Mouse (Mus musculus) heart, postnatal 25 days (tissue): ENCODE data around the gene Gm14190. TPM values are rescaled to one million over a fixed set of nuclear protein-coding genes. Genes with fewer than 3 reads are reported as not detected.
"Not testable (repeated sequence)": the region's sequence is repeated elsewhere in the genome, so short reads cannot be mapped to it uniquely, and the experiment has no call there.

Experiments used
- DNase-seq: peaks from one replicate; pipeline ENCODE4 v3.0.0; 2022; ENCODE audit warnings: low spot score
- intact Hi-C: fragments of 180-260 bp; cut with DNase I; formaldehyde crosslinking; loops from one replicate; pipeline ENCODE4 v1.15.1; 2025
- total RNA-seq, 2 experiments: library from RNA; stranded (reverse); gene quantifications; 2 replicates each; pipeline ENCODE4 v1.2.3; 2021

The Gm14190 gene
- total RNA-seq: not detected

DNA sequence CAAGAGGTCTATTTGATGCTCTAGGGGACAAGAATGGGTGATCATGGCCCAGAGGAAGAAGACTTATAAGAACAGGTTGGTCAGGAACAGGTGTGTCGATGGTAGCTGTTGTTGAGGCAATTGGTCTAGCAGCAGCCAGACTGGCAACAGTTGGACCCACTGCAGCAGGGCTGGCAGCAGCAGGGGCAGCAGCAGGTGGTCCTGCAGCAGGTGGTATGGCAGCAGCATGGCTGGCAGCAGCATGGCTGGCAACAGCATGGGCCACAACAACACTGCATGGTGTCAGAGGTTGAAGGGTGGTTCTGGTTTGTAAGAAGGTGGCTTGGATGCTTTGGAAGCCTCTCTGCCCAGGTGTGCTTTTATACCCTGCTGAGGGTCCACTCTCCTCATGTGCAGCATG, at the start of gene Gm14190:
Gene Gm14190 (minus strand): TSS at position 278 of the 400 bp plus-strand sequence.
- no peak for DNase-seq
- intact Hi-C loops: no loop called here

DNA sequence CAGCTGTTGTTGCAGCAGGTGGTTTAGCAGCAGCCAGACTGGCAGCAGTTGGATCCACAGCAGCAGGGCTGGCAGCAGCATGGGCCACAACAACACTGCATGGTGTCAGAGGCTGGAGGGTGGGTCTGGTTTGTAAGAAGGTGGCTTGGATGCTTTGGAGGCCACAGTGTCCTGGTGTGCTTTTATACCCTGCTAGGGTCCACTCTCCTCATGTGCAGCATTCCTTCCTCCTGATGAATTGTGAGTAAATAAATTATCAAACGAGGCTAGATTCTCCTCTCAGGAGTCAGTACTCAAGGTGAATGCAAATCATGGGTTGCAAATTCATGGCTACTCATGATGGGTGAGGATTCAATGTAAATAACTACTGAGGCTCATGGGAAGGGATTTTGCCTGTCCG, 43.6 kb upstream of the Gm14190 start, which contains the start of gene Gm14180:
Gene Gm14180 (minus strand): TSS at position 101 of the 400 bp plus-strand sequence.
- intact Hi-C loops: no loop called here
- no peak for DNase-seq

DNA sequence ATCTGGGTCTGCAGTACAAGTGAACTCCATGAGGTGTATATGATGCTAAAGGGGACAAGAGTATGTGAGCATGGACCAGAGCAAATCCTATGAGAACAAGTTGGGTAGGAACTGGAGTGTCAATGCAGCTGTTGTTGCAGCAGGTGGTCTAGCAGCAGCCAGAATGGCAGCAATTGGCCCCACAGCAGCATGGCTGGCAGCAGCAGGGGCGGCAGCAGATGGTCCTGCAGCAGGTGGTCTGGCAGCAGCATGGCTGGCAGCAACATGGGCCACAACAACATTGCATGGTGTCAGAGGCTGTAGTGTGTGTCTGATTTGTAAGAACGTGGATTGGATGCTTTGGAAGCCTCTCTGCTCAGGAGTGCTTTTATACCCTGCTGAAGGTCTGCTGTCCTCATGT, 33.5 kb upstream of the Gm14190 start:
- intact Hi-C loops: loop anchor here (1.0 kb wide), 1 partner anchor 38 kb away; no protein-coding TSS in a partner anchor
- no peak for DNase-seq

DNA sequence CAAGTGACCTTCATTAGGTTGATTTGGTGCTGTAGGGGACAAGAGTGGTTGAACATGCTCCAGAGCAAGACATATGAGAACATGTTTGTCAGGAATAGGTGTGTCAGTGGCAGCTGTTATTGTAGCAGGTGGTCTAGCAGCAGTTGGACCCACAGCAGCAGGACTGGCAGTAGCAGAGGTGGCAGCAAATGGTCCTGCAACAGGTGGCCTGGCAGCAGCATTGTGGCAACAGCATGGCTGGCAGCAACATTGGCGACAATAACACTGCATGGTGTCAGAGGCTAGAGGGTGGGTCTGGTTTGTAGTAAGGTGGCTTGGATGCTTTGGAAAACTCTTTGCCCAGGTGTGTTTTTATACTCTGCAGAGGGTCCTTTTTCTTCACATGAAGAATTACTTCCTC, 28.2 kb upstream of the Gm14190 start:
- intact Hi-C loops: no loop called here
- no peak for DNase-seq

DNA sequence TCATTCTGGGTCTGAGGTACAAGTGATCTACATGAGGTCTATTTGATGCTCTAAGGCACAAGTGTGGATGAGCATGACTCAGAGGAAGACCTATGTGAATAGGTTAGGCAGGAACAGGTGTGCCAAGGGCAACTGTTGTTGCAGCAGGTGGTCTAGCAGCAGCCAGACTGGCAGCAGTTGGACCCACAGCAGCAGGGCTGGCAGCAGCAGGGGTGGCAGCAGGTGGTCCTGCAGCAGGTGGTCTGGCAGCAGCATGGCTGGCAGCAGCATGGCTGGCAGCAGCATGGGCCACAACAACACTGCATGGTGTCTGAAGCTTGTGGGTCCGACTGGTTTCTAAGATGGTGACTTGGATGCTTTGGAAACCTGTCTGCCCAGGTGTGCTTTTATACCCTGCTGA, 5.3 kb downstream of the Gm14190 start:
- intact Hi-C loops, DNase-seq: not testable (repeated sequence)

DNA sequence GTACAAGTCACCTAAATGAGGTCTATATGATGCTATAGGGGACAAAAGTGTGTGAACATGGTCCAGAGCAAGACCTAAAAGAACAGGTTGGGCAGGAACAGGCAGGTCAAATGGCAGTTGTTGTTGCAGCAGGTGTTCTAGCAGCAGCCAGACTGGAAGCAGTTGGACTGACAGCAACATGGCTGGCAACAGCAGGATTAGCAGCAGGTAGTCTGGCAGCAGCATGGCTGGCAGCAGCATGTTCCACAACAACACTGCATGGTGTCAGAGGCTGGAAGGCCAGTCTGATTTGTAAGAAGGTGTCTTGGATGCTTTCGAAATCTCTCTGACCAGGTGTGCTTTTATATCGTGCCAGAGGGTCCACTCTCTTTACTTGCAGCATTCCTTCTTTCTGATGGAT, 7.1 kb downstream of the Gm14190 start:
- intact Hi-C loops: no loop called here
- DNase-seq: no peak

DNA sequence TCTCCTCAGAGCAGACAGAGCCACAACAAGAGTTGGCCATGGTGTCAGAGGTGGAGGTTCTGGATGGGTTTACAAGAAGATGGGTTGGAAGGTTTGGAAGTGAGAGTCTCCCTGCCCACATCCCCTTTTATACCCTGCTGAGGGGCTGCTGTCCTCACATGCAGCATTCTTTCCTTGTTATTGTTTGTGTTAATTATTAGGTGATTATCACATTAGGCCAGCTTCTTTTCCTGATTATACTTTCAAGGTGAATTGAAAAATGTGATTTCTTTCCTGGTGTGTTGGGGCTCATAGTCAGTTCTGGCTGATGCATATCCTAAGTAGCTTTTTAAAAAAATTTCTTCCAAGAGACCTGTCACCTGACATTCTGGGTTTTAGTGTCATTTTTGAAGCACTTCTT, 24.7 kb downstream of the Gm14190 start, which contains the start of gene Krtap4-6:
Gene Krtap4-6 (minus strand): TSS at position 101 of the 400 bp plus-strand sequence.
- DNase-seq: no peak
- intact Hi-C loops: no loop called here

DNA sequence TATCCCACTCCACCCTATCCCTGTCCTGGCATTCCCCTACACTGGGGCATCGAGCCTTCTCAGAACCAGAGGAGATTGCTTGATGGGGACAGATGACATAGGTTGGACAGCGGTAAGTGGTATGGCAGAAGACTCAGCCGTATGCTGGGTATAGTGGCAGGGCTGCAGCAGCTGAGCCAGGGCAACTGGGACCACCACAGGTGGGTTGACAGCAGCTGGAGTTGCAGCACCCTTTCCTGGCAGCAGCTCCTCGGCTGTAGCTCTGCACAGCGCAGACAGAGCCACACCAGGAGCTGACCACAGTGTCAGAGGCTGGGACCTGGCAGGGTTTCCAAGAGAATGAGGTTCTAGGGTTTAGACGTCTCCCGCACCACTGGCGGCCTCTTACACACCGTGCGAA, 27.7 kb downstream of the Gm14190 start:
- intact Hi-C loops: no loop called here
- DNase-seq: no peak

DNA sequence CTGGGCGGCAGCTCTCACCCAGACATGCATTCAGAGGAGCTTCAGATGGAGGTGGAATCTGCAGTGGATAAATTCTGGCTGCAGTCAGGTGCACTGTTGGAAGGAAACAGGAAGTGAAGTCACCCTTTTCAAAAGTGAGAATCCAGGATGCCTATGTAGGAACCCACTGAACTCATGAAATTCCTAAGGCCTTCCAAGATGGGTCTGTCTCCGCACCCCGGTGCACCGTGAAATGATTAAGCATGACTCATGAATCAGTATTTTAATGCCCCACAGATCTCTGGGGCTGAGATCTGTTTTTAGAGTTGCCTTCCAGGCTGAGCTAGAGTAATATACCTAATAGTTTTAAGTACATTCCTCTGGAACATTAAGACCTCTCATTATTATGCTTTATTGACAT, 31.3 kb downstream of the Gm14190 start:
- DNase-seq: no peak
- intact Hi-C loops: no loop called here

DNA sequence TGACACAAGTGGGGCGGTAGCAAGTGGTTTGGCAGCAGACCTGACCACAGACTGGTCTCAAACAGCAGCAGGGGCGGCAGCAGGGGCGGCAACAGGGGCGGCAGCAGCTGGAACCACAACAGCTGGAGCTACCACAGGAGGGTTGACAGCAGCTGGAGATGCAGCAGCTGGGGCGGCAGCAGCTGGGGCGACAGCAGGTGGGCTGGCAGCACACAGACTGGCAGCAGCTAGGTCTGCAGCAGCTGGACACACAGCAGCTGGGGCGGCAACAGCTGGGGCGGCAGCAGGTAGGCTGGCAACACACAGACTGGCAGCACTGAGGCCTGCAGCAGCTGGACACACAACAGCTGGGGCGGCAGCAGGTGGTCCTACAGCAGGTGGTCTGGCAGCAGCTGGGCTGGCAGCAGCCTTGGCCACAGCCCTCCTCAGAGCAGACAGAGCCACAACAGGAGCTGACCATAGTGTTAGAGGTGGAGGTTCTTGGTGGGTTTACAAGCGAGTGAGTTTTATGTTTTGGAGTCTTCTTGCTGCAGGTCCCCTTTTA, 32.0 kb downstream of the Gm14190 start, which contains the start of gene Gm11563:
Gene Gm11563 (minus strand): TSS at position 494 of the 544 bp plus-strand sequence.
- intact Hi-C loops, DNase-seq: not testable (repeated sequence)

DNA sequence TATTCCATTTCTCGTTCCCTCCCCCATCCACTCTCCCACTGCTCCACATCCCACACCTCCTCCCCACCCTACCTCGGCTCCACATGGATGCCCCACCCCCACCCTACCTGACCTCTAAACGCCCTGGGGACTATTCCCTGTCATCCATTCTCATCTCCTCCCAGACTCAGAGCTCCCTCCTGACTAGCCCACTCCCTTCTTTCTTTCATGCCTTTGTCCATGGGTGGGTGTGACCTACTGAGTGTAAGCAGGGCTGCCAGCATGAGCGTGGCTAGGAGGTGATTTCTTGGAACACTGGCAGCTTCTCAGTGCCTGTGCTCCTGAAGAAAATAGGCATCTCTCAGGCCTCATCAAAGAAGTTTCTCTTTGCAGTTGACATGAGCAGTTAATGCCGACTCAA, 33.5 kb downstream of the Gm14190 start:
- no peak for DNase-seq
- intact Hi-C loops: no loop called here

DNA sequence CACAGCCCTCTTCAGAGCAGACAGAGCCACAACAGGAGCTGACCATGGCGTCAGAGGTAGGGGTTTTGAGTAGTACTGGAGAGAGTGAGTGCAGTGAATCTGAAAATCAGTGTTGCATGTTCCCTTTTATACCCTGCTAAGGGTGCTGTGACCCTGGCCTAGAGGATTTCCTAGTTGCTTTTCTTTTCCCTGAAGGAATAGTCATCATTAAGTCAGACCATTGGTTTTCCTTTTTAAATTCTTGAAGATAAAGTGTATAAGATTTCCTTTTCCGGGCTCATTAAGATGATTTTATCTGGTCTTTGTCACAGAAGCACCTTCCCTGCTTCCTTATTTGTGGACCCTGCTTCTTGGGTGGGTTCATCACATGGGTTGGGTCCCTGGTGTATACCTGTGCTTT, 40.4 kb downstream of the Gm14190 start, which contains the start of gene Gm11555:
Gene Gm11555 (minus strand): TSS at position 101 of the 400 bp plus-strand sequence.
- intact Hi-C loops: no loop called here
- no peak for DNase-seq

DNA sequence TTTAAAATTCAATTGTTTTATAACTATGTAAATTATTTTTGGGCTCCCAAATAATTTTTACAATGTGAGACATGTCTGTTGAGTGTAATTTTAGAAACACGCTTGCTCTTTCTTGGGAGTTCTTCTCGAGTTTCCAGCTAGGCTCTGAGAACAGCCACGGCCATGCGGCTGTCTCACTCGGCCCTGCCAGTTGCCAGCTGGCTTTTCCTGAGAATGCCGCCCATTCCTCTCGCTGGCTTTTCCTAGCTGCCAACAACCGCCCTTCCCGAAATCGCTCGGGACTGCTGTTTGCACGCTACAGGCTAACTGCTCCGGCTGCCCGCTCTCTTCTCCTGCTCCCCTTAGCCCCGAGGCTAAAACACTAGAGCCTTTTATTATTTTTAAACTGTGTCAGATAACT, 44.1 kb downstream of the Gm14190 start:
- no peak for DNase-seq
- intact Hi-C loops: no loop called here

DNA sequence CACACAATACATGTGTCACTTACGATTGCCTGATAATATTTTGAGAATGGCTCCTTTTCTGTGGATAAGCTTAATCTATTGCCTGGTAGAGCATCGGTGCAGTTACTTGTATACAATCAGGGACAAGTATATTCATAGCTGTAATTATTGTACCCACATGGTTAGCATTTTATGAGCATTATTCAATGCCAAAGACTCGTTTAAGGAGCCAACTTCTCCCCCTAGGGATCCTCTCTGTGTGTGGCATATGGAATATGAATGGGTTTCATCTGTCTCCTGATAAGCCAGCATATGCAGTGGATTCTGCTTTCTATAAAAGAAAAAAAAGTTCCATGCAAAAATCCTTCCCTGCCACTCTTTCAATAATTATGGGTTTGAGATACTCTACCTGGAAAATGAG, 46.2 kb downstream of the Gm14190 start:
- intact Hi-C loops: no loop called here
- DNase-seq: no peak

DNA sequence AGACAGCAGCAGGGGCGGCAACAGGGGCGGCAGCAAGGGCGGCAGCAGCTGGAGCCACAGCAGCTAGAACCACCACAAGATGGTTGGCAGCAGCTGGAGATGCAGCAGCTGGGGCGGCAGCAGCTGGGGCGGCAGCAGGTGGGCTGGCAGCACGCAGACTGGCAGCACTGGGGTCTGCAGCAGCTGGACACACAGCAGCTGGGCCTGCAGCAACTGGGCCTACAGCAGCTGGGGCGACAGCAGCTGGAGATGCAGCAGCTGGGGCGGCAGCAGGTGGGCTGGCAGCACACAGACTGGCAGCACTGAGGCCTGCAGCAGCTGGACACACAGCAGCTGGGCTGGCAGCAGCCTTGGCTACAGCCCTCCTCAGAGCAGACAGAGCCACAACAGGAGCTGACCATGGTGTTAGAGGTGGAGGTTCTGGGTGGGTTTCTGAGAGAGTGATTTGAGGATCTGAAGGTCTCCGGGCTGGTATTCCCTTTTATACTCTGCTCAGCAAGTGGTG, 46.9 kb downstream of the Gm14190 start, which contains the start of gene Krtap4-7:
Gene Krtap4-7 (minus strand): TSS at position 455 of the 505 bp plus-strand sequence.
- DNase-seq, intact Hi-C loops: not testable (repeated sequence)

DNA sequence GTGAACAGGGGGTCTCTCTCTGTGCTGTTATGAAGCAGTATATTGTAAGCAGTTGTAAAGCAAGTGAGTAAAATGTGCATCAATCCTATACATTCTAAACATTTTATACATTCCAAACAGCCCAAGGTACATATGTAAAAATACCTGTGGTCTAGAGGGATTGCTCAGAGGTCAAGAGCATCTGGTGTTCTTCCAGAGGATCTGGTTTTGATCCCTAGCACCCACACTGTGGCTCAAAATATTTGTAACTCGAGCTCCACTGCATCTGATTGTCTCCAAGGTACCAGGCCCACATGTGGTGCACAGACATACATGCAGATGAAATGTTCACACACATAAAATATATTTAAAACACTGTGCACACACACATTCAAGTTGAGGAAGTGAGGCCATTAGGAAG, 49.6 kb downstream of the Gm14190 start:
- no peak for DNase-seq
- intact Hi-C loops: no loop called here

Other genes with a start within 250 kb of the Gm14190 start
- gene Krt23, start 197.6 kb downstream of the Gm14190 start, total RNA-seq: not detected
- not detected for gene Krt39, start 169.4 kb downstream of the Gm14190 start, total RNA-seq
- not detected for gene Krt40, start 147.6 kb downstream of the Gm14190 start, total RNA-seq
- not detected for gene Krtap3-3, start 139.9 kb downstream of the Gm14190 start, total RNA-seq
- not detected for gene Krtap3-2, start 133.9 kb downstream of the Gm14190 start, total RNA-seq
- not detected for gene Gm11939, start 131.3 kb downstream of the Gm14190 start, total RNA-seq
- gene Krtap3-1, start 124.1 kb downstream of the Gm14190 start, total RNA-seq: not detected
- not detected for gene Krtap1-5, start 109.7 kb downstream of the Gm14190 start, total RNA-seq
- gene Krtap1-4, start 107.1 kb downstream of the Gm14190 start, total RNA-seq: not detected
- gene Krtap1-3, start 99.4 kb downstream of the Gm14190 start, total RNA-seq: not detected
- not detected for gene Krtap9-3, start 92.6 kb downstream of the Gm14190 start, total RNA-seq
- gene Gm11938, start 87.4 kb downstream of the Gm14190 start, total RNA-seq: not detected
- not detected for gene Gm11937, start 80.6 kb downstream of the Gm14190 start, total RNA-seq
- gene Krtap2-4, start 75.9 kb downstream of the Gm14190 start, total RNA-seq: not detected
- not detected for gene Gm11562, start 70.3 kb downstream of the Gm14190 start, total RNA-seq
- gene Krtap4-1, start 62.5 kb downstream of the Gm14190 start, total RNA-seq: not detected
- gene Krtap4-2, start 55.7 kb downstream of the Gm14190 start, total RNA-seq: not detected
- not detected for gene Krtap4-7, start 46.7 kb downstream of the Gm14190 start, total RNA-seq
- not detected for gene Gm11555, start 40.5 kb downstream of the Gm14190 start, total RNA-seq
- not detected for gene Gm11563, start 31.8 kb downstream of the Gm14190 start, total RNA-seq
- gene Krtap4-6, start 24.8 kb downstream of the Gm14190 start, total RNA-seq: not detected
- not detected for gene Gm14180, start 43.5 kb upstream of the Gm14190 start, total RNA-seq
- not detected for gene Gm11595, start 82.2 kb upstream of the Gm14190 start, total RNA-seq
- gene Krtap4-8, start 90.0 kb upstream of the Gm14190 start, total RNA-seq: not detected
- not detected for gene Krtap4-9, start 94.5 kb upstream of the Gm14190 start, total RNA-seq
- gene Gm11596, start 102.7 kb upstream of the Gm14190 start, total RNA-seq: not detected
- not detected for gene Gm11569, start 108.2 kb upstream of the Gm14190 start, total RNA-seq
- not detected for gene Gm11554, start 113.7 kb upstream of the Gm14190 start, total RNA-seq
- not detected for gene Krtap4-13, start 119.2 kb upstream of the Gm14190 start, total RNA-seq
- not detected for gene Gm11564, start 124.9 kb upstream of the Gm14190 start, total RNA-seq
- not detected for gene 2300003K06Rik, start 147.3 kb upstream of the Gm14190 start, total RNA-seq
- not detected for gene Krtap4-16, start 160.9 kb upstream of the Gm14190 start, total RNA-seq
- not detected for gene Gm11568, start 167.2 kb upstream of the Gm14190 start, total RNA-seq
- gene Gm11559, start 173.7 kb upstream of the Gm14190 start, total RNA-seq: not detected
- not detected for gene Krtap9-1, start 182.6 kb upstream of the Gm14190 start, total RNA-seq
- gene Gm11567, start 188.4 kb upstream of the Gm14190 start, total RNA-seq: not detected
- not detected for gene Krtap31-1, start 217.2 kb upstream of the Gm14190 start, total RNA-seq
- gene Gm11565, start 224.0 kb upstream of the Gm14190 start, total RNA-seq: not detected
- gene Krtap31-2, start 245.6 kb upstream of the Gm14190 start, total RNA-seq: not detected